Mouse (Mus musculus): ENCODE results near the gene Mt4. TPM values are rescaled to one million over a fixed set of nuclear protein-coding genes. Genes with fewer than 3 reads are reported as not detected.

Gene Mt4
- not detected for polyA plus RNA-seq (2017; shearing (Covaris generic))

GRCm38 (mm10) chr8:94136933-94137332 lies at the start of gene Mt4:
TSS of gene Mt4 (plus strand) at chr8:94137197.

GRCm38 (mm10) chr8:94098081-94098974 lies 38.7 kb upstream of the Mt4 start, which contains the start of gene Bbs2:
TSS of gene Bbs2 (minus strand) at chr8:94098928.

GRCm38 (mm10) chr8:94152513-94153300 lies 15.7 kb downstream of the Mt4 start, which contains the start of gene Mt3:
TSS of gene Mt3 (plus strand) at chr8:94152607.

GRCm38 (mm10) chr8:94172075-94172808 lies 35.2 kb downstream of the Mt4 start, which contains the start of gene Mt2:
TSS of gene Mt2 (plus strand) at chr8:94172664.

GRCm38 (mm10) chr8:94178857-94179712 lies 42.1 kb downstream of the Mt4 start, which contains the start of gene Mt1:
TSS of gene Mt1 (plus strand) at chr8:94179082.

Other genes with a start within 250 kb of the Mt4 start
- gene Amfr, start 124.4 kb upstream of the Mt4 start, polyA plus RNA-seq (2017; shearing (Covaris generic)): 155 TPM
- 114 TPM for gene Nudt21, start 100.2 kb upstream of the Mt4 start, polyA plus RNA-seq (2017; shearing (Covaris generic))
- gene Ogfod1, start 100.0 kb upstream of the Mt4 start, polyA plus RNA-seq (2017; shearing (Covaris generic)): 16.7 TPM
- gene Bbs2, start 38.3 kb upstream of the Mt4 start, polyA plus RNA-seq (2017; shearing (Covaris generic)): 9.0 TPM
- not detected for gene Mt3, start 15.4 kb downstream of the Mt4 start, polyA plus RNA-seq (2017; shearing (Covaris generic))
- 1.3 TPM for gene Mt2, start 35.5 kb downstream of the Mt4 start, polyA plus RNA-seq (2017; shearing (Covaris generic))
- 1.6 TPM for gene Mt1, start 41.9 kb downstream of the Mt4 start, polyA plus RNA-seq (2017; shearing (Covaris generic))
- gene Nup93, start 77.4 kb downstream of the Mt4 start, polyA plus RNA-seq (2017; shearing (Covaris generic)): 40.6 TPM
- 0.32 TPM for gene Slc12a3, start 192.0 kb downstream of the Mt4 start, polyA plus RNA-seq (2017; shearing (Covaris generic))
- gene Herpud1, start 249.2 kb downstream of the Mt4 start, polyA plus RNA-seq (2017; shearing (Covaris generic)): 129 TPM

Data from CD4-positive, CD25-positive, alpha-beta regulatory T cell (primary cell).